Mouse (Mus musculus) CD4-positive, CD25-positive, alpha-beta regulatory T cell, adult 2 months (primary cell): ENCODE results near the gene Tmco3.
A peak's percentile ranks its signal among the peaks of the same experiment; 100 is the strongest.
"Not testable (repeated sequence)": the region's sequence is repeated elsewhere in the genome, so short reads cannot be mapped to it uniquely, and the experiment has no call there.

Experiments used
- DNase-seq: peaks from one replicate; pipeline ENCODE4 v3.0.0-alpha.2; 2012; ENCODE audit warnings: low read depth, low spot score

Tmco3 gene

DNA sequence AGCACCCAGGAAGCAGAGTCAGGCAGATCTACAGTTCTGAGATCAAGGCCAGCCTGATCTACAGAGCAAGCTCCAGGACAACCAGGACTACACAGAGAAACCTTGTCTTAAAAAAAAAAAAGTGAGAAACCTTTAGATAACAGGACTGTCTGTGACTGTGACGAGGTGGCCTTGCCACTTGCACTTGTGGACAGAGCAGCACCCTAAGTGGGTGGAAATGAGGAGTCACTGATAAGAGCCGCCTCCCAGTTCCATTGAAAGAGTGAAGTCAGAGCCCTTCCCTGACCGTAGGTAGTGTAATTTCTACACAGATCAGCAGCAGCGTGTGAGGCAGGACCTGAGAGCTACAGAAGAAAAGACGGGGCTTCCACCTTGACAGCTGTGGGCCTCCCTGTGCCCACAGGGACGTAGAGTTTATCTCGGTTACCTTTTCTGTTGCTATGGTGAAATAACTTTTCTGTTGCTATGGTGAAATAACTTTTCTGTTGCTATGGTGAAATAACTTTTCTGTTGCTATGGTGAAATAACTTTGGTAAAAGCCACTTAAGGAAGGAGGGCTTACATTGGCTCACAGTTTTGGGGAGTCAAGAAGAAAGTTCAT is 18.4 kb downstream of the Tmco3 start:
- DNase-seq = no peak

DNA sequence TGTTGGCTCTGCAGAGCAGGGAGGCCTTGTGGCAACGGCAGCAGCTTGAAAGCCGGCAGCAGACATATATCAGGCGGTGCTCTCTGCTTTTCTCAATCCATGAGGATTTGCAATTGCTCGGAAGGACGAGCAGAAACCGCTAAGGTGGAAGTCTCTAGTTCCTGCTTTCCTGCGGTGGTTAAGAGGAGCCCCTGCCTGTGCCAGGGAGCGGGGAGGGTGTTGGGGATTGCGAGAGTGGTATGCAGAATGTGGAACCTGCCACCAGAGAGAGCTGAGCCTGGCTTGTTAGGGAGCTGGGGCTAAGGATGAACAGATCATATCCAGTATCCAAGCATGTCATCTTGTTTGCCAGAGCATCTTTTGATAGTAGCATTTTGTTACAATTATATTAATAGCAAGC is 18.9 kb downstream of the Tmco3 start:
- DNase-seq = no peak

DNA sequence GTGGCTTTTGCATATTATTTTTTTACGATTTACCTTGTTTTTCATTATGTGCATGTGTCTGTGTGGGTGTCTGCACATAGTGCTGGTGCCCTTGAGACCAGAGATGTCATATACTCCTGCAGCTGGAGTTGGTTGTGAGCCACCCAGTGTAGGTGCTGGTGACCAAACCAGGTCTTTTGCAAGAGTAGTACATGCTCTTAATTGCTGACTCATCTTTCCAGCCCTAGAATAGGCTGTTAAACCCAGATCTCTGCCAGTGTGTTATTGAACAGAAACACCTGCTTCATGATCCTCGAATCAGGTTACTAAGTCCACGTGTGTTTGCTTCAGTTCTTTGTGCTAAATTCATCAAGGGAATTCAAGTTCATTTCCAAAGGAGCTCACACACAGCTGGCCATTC is 26.9 kb downstream of the Tmco3 start:
- no peak for DNase-seq

GRCm38 (mm10) chr8:13316671-13317070 is 28.7 kb downstream of the Tmco3 start:
- DNase-seq = no peak

- peak; percentile 38 for DNase-seq
These were observed 38.6 kb downstream of the Tmco3 start for GRCm38 (mm10) chr8:13326598-13326997.

DNA sequence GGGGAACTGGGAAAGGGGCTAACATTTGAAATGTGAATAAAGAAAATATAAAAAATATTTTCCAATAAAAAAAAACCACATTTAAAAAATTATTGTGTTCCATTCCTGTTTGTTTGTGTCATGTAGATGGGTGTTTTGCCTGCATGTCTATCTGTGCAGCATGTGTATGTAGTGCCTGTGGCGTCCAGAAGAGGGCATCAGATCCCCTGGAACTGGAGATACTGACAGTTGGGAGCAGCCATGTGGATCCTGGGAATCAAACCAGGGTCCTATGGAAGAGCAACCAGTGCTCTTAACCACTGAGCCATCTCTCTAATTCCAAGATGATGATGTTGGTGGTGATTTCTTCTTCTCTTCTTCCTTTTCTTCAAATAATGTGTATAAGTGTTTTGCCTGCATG is 46.7 kb downstream of the Tmco3 start:
- no peak for DNase-seq

- not testable (repeated sequence) for DNase-seq
These were observed 49.3 kb downstream of the Tmco3 start for GRCm38 (mm10) chr8:13337245-13337644.

DNA sequence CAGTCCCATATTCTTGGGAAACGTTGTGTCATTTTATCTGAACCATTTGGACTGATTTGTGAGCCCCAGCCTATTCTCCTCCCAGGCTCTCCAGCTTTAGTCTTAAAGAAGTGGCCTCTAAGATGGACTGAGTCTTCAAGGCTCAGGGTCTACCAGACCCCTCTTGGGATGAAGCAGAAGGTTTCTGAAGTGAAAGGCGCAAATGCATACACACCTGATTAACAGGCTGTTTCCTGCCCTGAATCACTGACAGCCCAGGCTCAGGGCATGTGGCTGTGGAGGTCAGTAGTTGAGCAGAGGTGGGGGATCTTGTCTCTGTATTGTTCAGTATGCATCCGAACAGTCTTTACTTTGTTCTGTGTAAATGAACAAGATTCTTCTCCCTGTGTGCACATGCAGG is 49.7 kb downstream of the Tmco3 start:
- DNase-seq = no peak

DNA sequence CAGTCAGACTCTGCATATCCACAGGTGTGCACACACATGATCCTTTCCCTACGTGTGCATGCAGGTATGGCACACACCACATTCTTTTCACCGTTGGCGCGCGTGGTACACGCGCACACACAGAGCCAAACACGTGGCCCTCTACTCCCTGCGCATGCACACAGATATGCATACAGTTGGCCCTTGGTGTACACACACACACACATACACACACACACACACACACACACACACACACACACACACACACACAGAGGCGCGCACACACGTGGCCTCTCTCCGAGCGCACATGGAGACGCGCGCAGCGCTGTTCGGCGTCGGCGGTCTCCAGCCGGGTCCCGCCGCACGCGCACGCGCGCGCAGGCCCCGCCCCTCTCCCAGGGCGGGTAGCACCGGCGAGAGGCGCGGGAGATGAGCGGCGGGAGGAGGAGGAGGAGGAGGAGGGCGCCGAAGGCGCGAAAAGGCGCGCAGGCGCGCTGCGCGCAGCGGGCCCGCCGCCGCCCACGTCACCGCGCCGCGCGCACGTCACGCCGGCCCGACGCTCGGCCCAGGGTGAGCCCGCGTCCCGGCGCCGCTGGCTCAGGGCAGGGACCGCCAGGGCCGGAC is 50.4 kb downstream of the Tmco3 start, which contains the start of gene Tfdp1:
TSS of gene Tfdp1 (plus strand) at position 497 of the 606 bp plus-strand sequence.
- peak; percentile 89 for DNase-seq

- peak; percentile 42 for DNase-seq
These were observed 51.1 kb downstream of the Tmco3 start for GRCm38 (mm10) chr8:13338901-13339645.

GRCm38 (mm10) chr8:13339646-13339990 is 51.6 kb downstream of the Tmco3 start:
- DNase-seq = no peak

GRCm38 (mm10) chr8:13340650-13341049 is 52.7 kb downstream of the Tmco3 start:
- DNase-seq = no peak

DNA sequence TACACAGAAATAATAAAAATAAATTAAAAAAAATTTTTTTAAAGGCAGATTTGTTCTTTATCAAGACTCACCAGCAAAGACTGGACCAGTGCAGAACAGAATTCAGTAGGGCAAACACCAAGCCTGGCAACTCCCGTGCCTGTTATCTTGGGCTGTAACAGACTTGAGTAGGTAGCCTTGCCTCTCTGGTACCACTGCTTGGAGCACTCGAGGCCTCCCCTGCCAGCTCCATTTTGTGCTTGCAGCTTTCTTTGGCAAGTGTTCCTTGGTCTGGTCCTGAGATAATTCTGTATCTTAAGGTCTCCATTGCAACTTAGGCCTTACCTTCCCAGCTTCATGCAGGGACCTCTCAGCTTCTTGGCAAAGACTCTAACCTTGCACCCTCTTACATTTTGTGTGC is 54.4 kb downstream of the Tmco3 start:
- DNase-seq = no peak

GRCm38 (mm10) chr8:13343134-13343533 is 55.1 kb downstream of the Tmco3 start:
- DNase-seq = no peak

DNA sequence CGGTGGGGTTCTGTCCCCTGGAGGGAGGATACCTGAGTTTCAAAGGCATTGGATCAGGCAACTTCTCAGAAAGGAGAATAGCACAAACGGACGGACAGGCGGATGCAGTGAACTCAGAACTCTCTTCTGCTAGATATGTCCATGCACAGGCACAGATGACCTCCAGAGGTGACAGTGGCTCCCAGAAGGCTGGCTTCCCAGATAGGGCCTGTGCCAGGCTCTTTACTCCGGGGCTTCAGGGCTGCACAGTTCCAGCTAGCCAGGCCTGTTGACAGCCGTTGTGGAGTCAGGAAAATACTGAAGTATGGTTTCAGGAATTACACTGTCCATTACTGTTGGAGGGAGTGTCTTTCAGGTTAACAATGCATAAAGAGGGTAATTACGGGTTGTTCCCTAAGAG is 62.1 kb downstream of the Tmco3 start:
- no peak for DNase-seq

GRCm38 (mm10) chr8:13351593-13351992 is 63.6 kb downstream of the Tmco3 start:
- no peak for DNase-seq

GRCm38 (mm10) chr8:13352601-13353000 is 64.6 kb downstream of the Tmco3 start:
- no peak for DNase-seq

DNA sequence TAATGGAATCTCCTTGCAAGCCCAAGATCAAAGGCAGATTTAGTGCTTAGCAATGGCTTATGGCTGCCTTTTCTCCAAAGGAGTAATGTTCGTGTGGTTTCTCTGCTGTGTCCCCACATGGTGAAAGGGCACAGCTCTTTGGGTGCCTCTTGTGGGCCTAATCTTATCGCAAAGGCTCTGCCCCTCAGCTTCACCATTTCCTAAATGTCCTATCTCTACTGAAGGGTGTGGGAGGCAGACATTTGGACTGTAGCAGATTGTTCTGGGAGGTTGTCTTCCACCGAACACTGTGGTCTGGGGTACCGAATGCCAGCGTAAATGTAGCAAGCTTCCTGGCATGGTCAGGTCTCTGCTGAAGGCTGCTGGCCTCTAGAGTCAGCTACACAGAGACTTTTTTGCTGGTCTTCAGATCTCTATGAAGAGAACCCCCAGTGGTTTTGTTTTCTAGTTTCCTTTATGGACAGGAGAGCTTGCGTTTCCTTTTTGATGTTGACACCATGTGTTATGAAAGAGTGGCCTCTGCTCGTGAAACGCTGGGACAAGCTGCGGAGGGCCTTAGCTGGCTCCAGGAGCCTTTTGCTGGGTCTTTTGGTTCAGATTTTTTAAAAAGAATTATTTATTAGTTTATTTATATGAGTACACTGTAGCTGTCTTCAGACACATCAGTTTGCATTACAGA is 65.3 kb downstream of the Tmco3 start:
- no peak for DNase-seq

- no peak for DNase-seq
These were observed 65.9 kb downstream of the Tmco3 start for GRCm38 (mm10) chr8:13353883-13354282.

DNA sequence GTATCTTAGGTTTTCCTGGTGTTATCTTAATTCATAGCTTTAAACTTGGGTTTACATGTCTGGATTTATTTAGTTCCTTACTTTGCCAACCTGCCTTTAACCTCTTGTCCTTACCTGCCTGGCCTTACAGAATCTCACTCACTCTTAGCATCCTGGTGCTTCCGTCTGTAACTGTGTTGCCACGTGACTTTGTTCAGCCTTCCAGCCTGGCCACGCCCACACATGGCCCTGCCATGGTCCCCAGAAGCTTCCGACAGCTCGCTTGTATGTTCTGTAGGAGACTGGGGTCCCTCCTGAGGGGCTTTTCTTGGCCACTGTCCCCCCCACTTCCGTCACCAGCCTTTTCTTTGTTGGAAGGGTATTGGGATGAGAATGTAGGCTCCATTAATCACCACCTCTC is 68.2 kb downstream of the Tmco3 start:
- no peak for DNase-seq

GRCm38 (mm10) chr8:13356681-13357080 is 68.7 kb downstream of the Tmco3 start:
- DNase-seq = no peak

DNA sequence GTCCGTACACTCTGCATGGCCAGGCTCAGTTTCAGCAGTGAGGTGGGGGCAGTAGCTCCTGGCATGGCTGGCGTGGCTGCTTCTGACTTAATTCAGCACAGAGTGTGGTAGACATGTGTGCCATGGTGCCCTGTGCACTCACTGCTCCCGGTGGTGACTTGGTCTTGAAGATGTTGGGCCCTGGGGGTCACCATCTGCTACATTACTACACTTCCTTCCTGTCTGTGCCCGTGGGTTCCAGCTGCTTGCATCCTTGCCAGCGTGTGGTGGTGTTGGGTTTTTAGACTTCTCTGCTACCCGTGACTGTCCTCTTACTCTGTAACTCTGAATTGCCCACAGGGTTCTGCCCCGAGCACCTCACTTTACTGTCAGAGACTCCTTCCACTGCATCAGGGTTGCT is 72.2 kb downstream of the Tmco3 start:
- DNase-seq = no peak

GRCm38 (mm10) chr8:13361865-13362264 is 73.9 kb downstream of the Tmco3 start:
- DNase-seq = peak; percentile 31
